ENCODE assay signal across 13 mouse cellular contexts in the genomic region with DNA sequence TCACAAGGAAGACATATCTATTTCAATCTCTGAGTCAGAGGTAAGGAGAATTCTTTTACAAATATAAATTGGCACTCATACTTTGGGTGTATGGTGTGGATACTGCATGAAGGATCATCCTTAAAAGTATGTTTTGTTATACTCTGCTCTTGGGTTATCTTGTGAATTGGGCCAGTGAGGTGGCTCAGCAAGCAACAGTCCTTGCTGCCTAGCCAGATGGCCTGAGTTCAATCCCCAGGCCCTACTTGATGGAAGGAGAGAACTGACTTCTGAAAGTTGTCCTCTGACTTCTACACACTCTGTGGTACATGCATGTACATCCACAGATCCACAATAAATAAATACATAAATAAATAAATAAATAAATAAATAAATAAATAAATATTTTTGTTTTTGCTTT. TPM values are rescaled to one million over a fixed set of nuclear protein-coding genes. Genes with fewer than 3 reads are reported as not detected.
DNase-seq lines count a peak whose midpoint lies in the region; ATAC-seq and TF ChIP-seq lines count a peak whose summit lies in the region.
"Had no signal": no experiment of that assay in that cellular context is flagged by ENCODE, and none has a peak within 500 bp of the region (broad histone marks: within the 10 kb centered on the region; RNA-seq: fewer than 3 reads in every experiment).

No protein-coding gene starts in this region.

- no peaks in the 10 kb centered on the region for H3K79me2 ChIP-seq in MEL (ENCODE audit: control insufficient read depth, insufficient read depth, low read length, poor library complexity)

- no peak for TF ChIP-seq RAD21 in MEL (IDR thresholded peaks at IDR 0.05; ENCODE audit: low read depth, low read length)

- no peak for DNase-seq in heart, embryonic 10.5 days (ENCODE audit: low spot score)
- DNase-seq in heart, postnatal 10 days: no peak
- DNase-seq in MEL (ENCODE audit: low read depth, low spot score): no peak
- DNase-seq in urinary bladder, postnatal 36 days (ENCODE audit: low spot score in 2 of 2): no peak
- DNase-seq in spleen, postnatal 14 days (ENCODE audit: low spot score in 2 of 2): no peak
- DNase-seq in cerebellum, adult 9-10 months: no peak
- DNase-seq: adrenal gland, adult 8-10 months; kidney, adult 11 months; lung, embryonic 14.5 days; spleen, adult 18-20 months had no signal

- H3K9me3 ChIP-seq in heart, embryonic 10.5 days: no peaks in the 10 kb centered on the region
- no peaks in the 10 kb centered on the region for H3K9me3 ChIP-seq in MEL (replicated peaks; ENCODE audit: insufficient read depth, low read length)
- H3K9me3 ChIP-seq in hindbrain, embryonic 15.5 days: no peaks in the 10 kb centered on the region
- H3K9me3 ChIP-seq: limb, embryonic 12.5 days had no signal

- TF ChIP-seq EP300 in MEL (IDR thresholded peaks at IDR 0.05; ENCODE audit: low read depth in 1 of 2, low read length in 2 of 2): no peak

- no peak; the same call in 1 of the 2 replicates for ATAC-seq in hindbrain, embryonic 15.5 days (ENCODE audit: low FRiP score, low read depth)

- no peak for TF ChIP-seq POLR2A in MEL (IDR thresholded peaks at IDR 0.05; ENCODE audit: control insufficient read depth in 1 of 2, insufficient read depth in 1 of 2, low read depth in 1 of 2, low read length in 2 of 2, poor library complexity in 1 of 2)
- TF ChIP-seq POLR2A in embryonic fibroblast, embryonic 13.5 days (IDR thresholded peaks at IDR 0.05; ENCODE audit: low read depth, low read length): no peak

- H3K4me2 ChIP-seq in hindbrain, embryonic 15.5 days: peak overlapping the region; percentile 26
- H3K4me2 ChIP-seq: limb, embryonic 12.5 days; lung, embryonic 14.5 days had no signal

- intact Hi-C loops in heart, postnatal 10 days (cut with DNase I): no loop called here

- H3K4me1 ChIP-seq in heart, embryonic 10.5 days: peaks cover 26% of the 10 kb centered on the region; the same call in 1 of the 2 replicates
- peaks cover 4 to 11% of the 10 kb centered on the region in 2 experiments; a peak in 3 of 4 replicates for H3K4me1 ChIP-seq in MEL (ENCODE audit: control insufficient read depth in 1 of 2, insufficient read depth in 2 of 2, low read length in 2 of 2)
- H3K4me1 ChIP-seq in embryonic fibroblast, embryonic 13.5 days (ENCODE audit: control insufficient read depth, insufficient read depth, low read length): peaks cover 19% of the 10 kb centered on the region
- peaks cover 32% of the 10 kb centered on the region for H3K4me1 ChIP-seq in hindbrain, embryonic 15.5 days (replicated peaks)
- H3K4me1 ChIP-seq: limb, embryonic 12.5 days had no signal

- H3K27ac ChIP-seq in heart, embryonic 10.5 days: peak overlapping the region; percentile 70; the same call in 1 of the 2 replicates
- no peak overlapping the region for H3K27ac ChIP-seq in MEL (ENCODE audit: control insufficient read depth, low read depth, low read length)
- peak overlapping the region; percentile 12; the same call in 1 of the 2 replicates for H3K27ac ChIP-seq in embryonic fibroblast, embryonic 13.5 days (ENCODE audit: insufficient read depth, low read length)
- peak overlapping the region; percentile 82 for H3K27ac ChIP-seq in hindbrain, embryonic 15.5 days (replicated peaks)
- H3K27ac ChIP-seq: limb, embryonic 12.5 days had no signal

- TF ChIP-seq CTCF in MEL (IDR thresholded peaks at IDR 0.05 in 2 of 3, conservative IDR thresholded peaks at IDR 0.05 in 1 of 3; ENCODE audit: control insufficient read depth in 1 of 3, insufficient read depth in 1 of 3, low read depth in 2 of 3, low read length in 3 of 3, poor library complexity in 1 of 3, severe bottlenecking in 1 of 3): no peak
- TF ChIP-seq CTCF in embryonic fibroblast, embryonic 13.5 days (IDR thresholded peaks at IDR 0.05; ENCODE audit: borderline replicate concordance, insufficient read depth, low read length): no peak

- no peaks in the 10 kb centered on the region for H3K27me3 ChIP-seq in heart, embryonic 10.5 days (ENCODE audit: insufficient read depth, poor library complexity, severe bottlenecking)
- H3K27me3 ChIP-seq in MEL (ENCODE audit: control insufficient read depth in 1 of 2, insufficient read depth in 2 of 2, low read length in 2 of 2): no peaks in the 10 kb centered on the region
- no peaks in the 10 kb centered on the region for H3K27me3 ChIP-seq in hindbrain, embryonic 15.5 days
- H3K27me3 ChIP-seq: limb, embryonic 12.5 days had no signal

- H3K4me3 ChIP-seq in heart, embryonic 10.5 days: no peak overlapping the region
- peak overlapping the region; percentile 55 to 71 for H3K4me3 ChIP-seq in MEL (ENCODE audit: control insufficient read depth in 1 of 2, insufficient read depth in 1 of 2, low read depth in 2 of 2, low read length in 2 of 2)
- H3K4me3 ChIP-seq in embryonic fibroblast, embryonic 13.5 days (ENCODE audit: insufficient read depth, low read length): no peak overlapping the region
- no peak overlapping the region for H3K4me3 ChIP-seq in hindbrain, embryonic 15.5 days
- H3K4me3 ChIP-seq: limb, embryonic 12.5 days had no signal

- H3K9ac ChIP-seq in MEL (ENCODE audit: control insufficient read depth, low read depth, low read length, poor library complexity, severe bottlenecking): no peak overlapping the region
- H3K9ac ChIP-seq in hindbrain, embryonic 15.5 days: no peak overlapping the region
- H3K9ac ChIP-seq: limb, embryonic 12.5 days; lung, embryonic 14.5 days had no signal

- H3K36me3 ChIP-seq in heart, embryonic 10.5 days: no peaks in the 10 kb centered on the region
- H3K36me3 ChIP-seq in MEL (ENCODE audit: control insufficient read depth in 1 of 2, insufficient read depth in 2 of 2, low read length in 2 of 2): peaks cover 0 to 5% of the 10 kb centered on the region in 2 experiments; a peak in 2 of 4 replicates
- H3K36me3 ChIP-seq in hindbrain, embryonic 15.5 days: no peaks in the 10 kb centered on the region; the same call in 1 of the 2 replicates
- H3K36me3 ChIP-seq: limb, embryonic 12.5 days had no signal

TF ChIP-seq in MEL, 35 proteins besides CTCF, POLR2A, EP300 and RAD21:
- TF ChIP-seq RCOR1 (IDR thresholded peaks at IDR 0.05; ENCODE audit: low read depth, low read length) (no peak), CHD1 (IDR thresholded peaks at IDR 0.05; ENCODE audit: low read depth, low read length) (no peak), GABPA (IDR thresholded peaks at IDR 0.05; ENCODE audit: low read depth, low read length) (no peak), MAZ (IDR thresholded peaks at IDR 0.05; ENCODE audit: low read depth, low read length) (no peak), POLR2AphosphoS2 (IDR thresholded peaks at IDR 0.05; ENCODE audit: low read length) (no peak), MYB (IDR thresholded peaks at IDR 0.05; ENCODE audit: low read depth, low read length) (no peak), ZC3H11A (IDR thresholded peaks at IDR 0.05; ENCODE audit: low read depth, low read length) (no peak), USF1 (IDR thresholded peaks at IDR 0.05; ENCODE audit: low read depth, low read length) (no peak), ZNF384 (IDR thresholded peaks at IDR 0.05; ENCODE audit: low read depth, low read length) (no peak), ZMIZ1 (IDR thresholded peaks at IDR 0.05; ENCODE audit: low read depth, low read length) (no peak), SMC3 (IDR thresholded peaks at IDR 0.05; ENCODE audit: low read depth, low read length) (no peak), MEF2A (IDR thresholded peaks at IDR 0.05; ENCODE audit: extremely low read depth, insufficient replicate concordance, low read depth, low read length, poor library complexity, severe bottlenecking) (no peak), ELF1 (IDR thresholded peaks at IDR 0.05; ENCODE audit: low read depth, low read length) (no peak), MAFK (IDR thresholded peaks at IDR 0.05; ENCODE audit: borderline replicate concordance, low read depth, low read length) (no peak)

RNA-seq across cellular contexts. Expression of gene Enpp5, which starts 51.8 kb away (rescaled TPM):
- polyA plus RNA-seq in heart, embryonic 10.5 days (2016; fragmentation: Nextera tagmentation; extraction: Ambion mirVana): 8.8 and 11.1 TPM in 2 replicates
- total RNA-seq in heart, postnatal 10 days (2021): 1 to 10 TPM; 9.2 to 9.4 TPM
- total RNA-seq in MEL (2012; rRNA removed): 5.2 TPM in 2 replicates
- 1 to 10 TPM in 1 of 2 experiments, not detected in 1; 7.0 TPM for polyA plus RNA-seq in MEL (2012; ENCODE audit: insufficient read depth in 1 of 2, insufficient read length in 2 of 2, low read depth in 1 of 2, low replicate concordance in 2 of 2, missing spikeins in 1 of 2)
- polyA plus RNA-seq in embryonic fibroblast, embryonic 13.5 days (2011; ENCODE audit: insufficient read length, low read depth, missing spikeins): 35.6 and 44.1 TPM in 2 replicates
- 105 and 116 TPM in 2 replicates for polyA plus RNA-seq in hindbrain, embryonic 15.5 days (2015; fragmentation: Nextera tagmentation; extraction: Ambion mirVana)

Comparison
In these comparisons a context has a peak if more than half of its experiments do, and no peak if none do; other contexts are left out.
1. H3K4me3 ChIP-seq: peak in MEL (2 of 2); none in heart, embryonic 10.5 days (single experiment), embryonic fibroblast, embryonic 13.5 days (single experiment) and hindbrain, embryonic 15.5 days (single experiment).